13 mouse cellular contexts compared by ENCODE assay signal in genomic region chr5:149209328-149209727, GRCm38 (mm10). TPM values are rescaled to one million over a fixed set of nuclear protein-coding genes. Genes with fewer than 3 reads are reported as not detected.
DNase-seq lines count a peak whose midpoint lies in the region; ATAC-seq and TF ChIP-seq lines count a peak whose summit lies in the region.
"Had no signal": no experiment of that assay in that cellular context is flagged by ENCODE, and none has a peak within 500 bp of the region (broad histone marks: within the 10 kb centered on the region; RNA-seq: fewer than 3 reads in every experiment).

No protein-coding gene starts in this region.

- peak; percentile 37; the same call in 1 of the 2 replicates for ATAC-seq in heart, embryonic 16.5 days (replicated peaks; ENCODE audit: extremely low read depth, insufficient read depth, low FRiP score)
- peak; percentile 87 for ATAC-seq in hindbrain, postnatal 0 days
- peak; percentile 65 for ATAC-seq in midbrain, postnatal 0 days (ENCODE audit: low FRiP score)
- ATAC-seq: CD4-positive, CD25-positive, alpha-beta regulatory T cell, adult 4 months; intestine, postnatal 0 days had no signal

- H3K9ac ChIP-seq in heart, embryonic 16.5 days (ENCODE audit: low read length): no peak overlapping the region
- no peak overlapping the region for H3K9ac ChIP-seq in hindbrain, postnatal 0 days (replicated peaks; ENCODE audit: low read length)
- no peak overlapping the region for H3K9ac ChIP-seq in midbrain, postnatal 0 days (replicated peaks; ENCODE audit: low read length, poor library complexity, severe bottlenecking)
- H3K9ac ChIP-seq: forebrain, embryonic 12.5 days had no signal

- H3K4me1 ChIP-seq in heart, embryonic 16.5 days (ENCODE audit: control insufficient read depth, insufficient read depth, low read length): no peaks in the 10 kb centered on the region
- H3K4me1 ChIP-seq in heart, embryonic 10.5 days: peaks cover 4% of the 10 kb centered on the region; the same call in 1 of the 2 replicates
- no peaks in the 10 kb centered on the region for H3K4me1 ChIP-seq in hindbrain, postnatal 0 days (ENCODE audit: insufficient read depth, low read length)
- H3K4me1 ChIP-seq in midbrain, postnatal 0 days (ENCODE audit: insufficient read depth, low read length): no peaks in the 10 kb centered on the region

- H3K27ac ChIP-seq in heart, embryonic 16.5 days (ENCODE audit: low read length): no peak overlapping the region
- H3K27ac ChIP-seq in heart, embryonic 10.5 days: no peak overlapping the region
- no peak overlapping the region for H3K27ac ChIP-seq in hindbrain, postnatal 0 days
- no peak overlapping the region for H3K27ac ChIP-seq in midbrain, postnatal 0 days (ENCODE audit: low read depth, low read length)
- H3K27ac ChIP-seq: forebrain, embryonic 12.5 days had no signal

- H3K4me3 ChIP-seq in heart, embryonic 16.5 days (ENCODE audit: low read length): no peak overlapping the region
- H3K4me3 ChIP-seq in heart, embryonic 10.5 days: no peak overlapping the region
- no peak overlapping the region for H3K4me3 ChIP-seq in hindbrain, postnatal 0 days (ENCODE audit: low read length)
- no peak overlapping the region for H3K4me3 ChIP-seq in midbrain, postnatal 0 days (ENCODE audit: low read depth, low read length)
- H3K4me3 ChIP-seq: forebrain, embryonic 12.5 days had no signal

- TF ChIP-seq CTCF in hindbrain, postnatal 0 days (IDR thresholded peaks at IDR 0.05; ENCODE audit: low read depth): no peak
- TF ChIP-seq CTCF in midbrain, postnatal 0 days (IDR thresholded peaks at IDR 0.05): no peak

- H3K27me3 ChIP-seq in heart, embryonic 16.5 days (ENCODE audit: control insufficient read depth, insufficient read depth, low read length): no peaks in the 10 kb centered on the region
- no peaks in the 10 kb centered on the region for H3K27me3 ChIP-seq in heart, embryonic 10.5 days (ENCODE audit: insufficient read depth, poor library complexity, severe bottlenecking)
- H3K27me3 ChIP-seq in hindbrain, postnatal 0 days (ENCODE audit: insufficient read depth, low read length): no peaks in the 10 kb centered on the region
- H3K27me3 ChIP-seq in midbrain, postnatal 0 days (ENCODE audit: insufficient read depth, low read length): no peaks in the 10 kb centered on the region
- H3K27me3 ChIP-seq: forebrain, embryonic 12.5 days had no signal

- no peak for DNase-seq in heart, embryonic 10.5 days (ENCODE audit: low spot score)
- peak; percentile 44 for DNase-seq in embryo, embryonic 9.5 days (ENCODE audit: extremely low spot score)
- peak; percentile 67 for DNase-seq in hindbrain, postnatal 0 days (ENCODE audit: low spot score)
- DNase-seq in midbrain, postnatal 0 days (ENCODE audit: low spot score): peak; percentile 66
- DNase-seq in right cerebral cortex, postnatal 14 days: no peak
- DNase-seq in yolk sac, embryonic 10.5 days (ENCODE audit: low spot score): no peak
- no peak for DNase-seq in kidney, postnatal 10 days
- DNase-seq: cerebellum, postnatal 36 days; layer of hippocampus, adult 9-11 months had no signal

- H3K4me2 ChIP-seq in heart, embryonic 16.5 days (ENCODE audit: low read depth, low read length): no peak overlapping the region
- H3K4me2 ChIP-seq in hindbrain, postnatal 0 days (ENCODE audit: low read depth, low read length): no peak overlapping the region
- no peak overlapping the region for H3K4me2 ChIP-seq in midbrain, postnatal 0 days (ENCODE audit: low read depth, low read length, poor library complexity, severe bottlenecking)
- H3K4me2 ChIP-seq: forebrain, embryonic 12.5 days had no signal

- H3K36me3 ChIP-seq in heart, embryonic 16.5 days (ENCODE audit: control insufficient read depth, insufficient read depth): peaks cover 49% of the 10 kb centered on the region
- peaks cover 87% of the 10 kb centered on the region for H3K36me3 ChIP-seq in heart, embryonic 10.5 days
- peaks cover 38% of the 10 kb centered on the region for H3K36me3 ChIP-seq in hindbrain, postnatal 0 days (ENCODE audit: insufficient read depth, low read length)
- H3K36me3 ChIP-seq in midbrain, postnatal 0 days (ENCODE audit: insufficient read depth, low read length): peaks cover 34% of the 10 kb centered on the region

- H3K9me3 ChIP-seq in heart, embryonic 16.5 days (replicated peaks; ENCODE audit: control insufficient read depth, low read length): no peaks in the 10 kb centered on the region
- H3K9me3 ChIP-seq in heart, embryonic 10.5 days: no peaks in the 10 kb centered on the region
- H3K9me3 ChIP-seq in hindbrain, postnatal 0 days (ENCODE audit: low read length): no peaks in the 10 kb centered on the region
- H3K9me3 ChIP-seq in midbrain, postnatal 0 days (ENCODE audit: low read length): no peaks in the 10 kb centered on the region
- H3K9me3 ChIP-seq: forebrain, embryonic 12.5 days had no signal

- 59% methylated on average over 8 of the region's 8 CpGs for WGBS in heart, embryonic 16.5 days
- WGBS in heart, embryonic 10.5 days: 78% methylated on average over 8 of the region's 8 CpGs
- 19% methylated on average over 8 of the region's 8 CpGs for WGBS in hindbrain, postnatal 0 days
- 23% methylated on average over 8 of the region's 8 CpGs for WGBS in midbrain, postnatal 0 days

RNA-seq across cellular contexts. Expression of gene Hmgb1, which starts 25.0 kb away (rescaled TPM):
- 624 and 757 TPM in 2 replicates for polyA plus RNA-seq in heart, embryonic 16.5 days (2015; fragmentation: Nextera tagmentation; extraction: Ambion mirVana)
- polyA plus RNA-seq in heart, embryonic 10.5 days (2016; fragmentation: Nextera tagmentation; extraction: Ambion mirVana): 757 and 1,068 TPM in 2 replicates
- total RNA-seq in hindbrain, postnatal 0 days (2014; rRNA removed): 128 and 150 TPM in 2 replicates
- polyA plus RNA-seq in hindbrain, postnatal 0 days (2015; fragmentation: Nextera tagmentation; extraction: Ambion mirVana): 757 and 786 TPM in 2 replicates
- 171 and 252 TPM in 2 replicates for total RNA-seq in midbrain, postnatal 0 days (2014; rRNA removed)
- polyA plus RNA-seq in midbrain, postnatal 0 days (2015; fragmentation: Nextera tagmentation; extraction: Ambion mirVana): 603 and 756 TPM in 2 replicates

RNA-seq across cellular contexts. Expression of gene Uspl1, which starts 25.2 kb away (rescaled TPM):
- 28.0 and 29.2 TPM in 2 replicates for polyA plus RNA-seq in heart, embryonic 16.5 days (2015; fragmentation: Nextera tagmentation; extraction: Ambion mirVana)
- 45.9 and 53.7 TPM in 2 replicates for polyA plus RNA-seq in heart, embryonic 10.5 days (2016; fragmentation: Nextera tagmentation; extraction: Ambion mirVana)
- 37.2 and 43.4 TPM in 2 replicates for total RNA-seq in hindbrain, postnatal 0 days (2014; rRNA removed)
- 42.8 and 44.7 TPM in 2 replicates for polyA plus RNA-seq in hindbrain, postnatal 0 days (2015; fragmentation: Nextera tagmentation; extraction: Ambion mirVana)
- 48.1 and 50.9 TPM in 2 replicates for total RNA-seq in midbrain, postnatal 0 days (2014; rRNA removed)
- polyA plus RNA-seq in midbrain, postnatal 0 days (2015; fragmentation: Nextera tagmentation; extraction: Ambion mirVana): 43.0 and 47.0 TPM in 2 replicates

RNA-seq across cellular contexts. Expression of gene Alox5ap, which starts 55.2 kb away (rescaled TPM):
- 9.0 and 11.9 TPM in 2 replicates for polyA plus RNA-seq in heart, embryonic 16.5 days (2015; fragmentation: Nextera tagmentation; extraction: Ambion mirVana)
- 4.3 and 4.5 TPM in 2 replicates for polyA plus RNA-seq in heart, embryonic 10.5 days (2016; fragmentation: Nextera tagmentation; extraction: Ambion mirVana)
- total RNA-seq in hindbrain, postnatal 0 days (2014; rRNA removed): 5.7 and 6.6 TPM in 2 replicates
- polyA plus RNA-seq in hindbrain, postnatal 0 days (2015; fragmentation: Nextera tagmentation; extraction: Ambion mirVana): 10.7 and 14.4 TPM in 2 replicates
- total RNA-seq in midbrain, postnatal 0 days (2014; rRNA removed): 2.5 and 8.5 TPM in 2 replicates
- polyA plus RNA-seq in midbrain, postnatal 0 days (2015; fragmentation: Nextera tagmentation; extraction: Ambion mirVana): 10.5 and 10.6 TPM in 2 replicates

Comparison
In these comparisons a context has a peak if more than half of its experiments do, and no peak if none do; other contexts are left out.
1. ATAC-seq: peak in every context shown above with its lines; median percentile 87 in hindbrain, postnatal 0 days; 65 in midbrain, postnatal 0 days; 37 in heart, embryonic 16.5 days.
2. DNase-seq: peak in embryo, embryonic 9.5 days (single experiment), hindbrain, postnatal 0 days (single experiment) and midbrain, postnatal 0 days (single experiment); none in heart, embryonic 10.5 days (single experiment), right cerebral cortex, postnatal 14 days (single experiment), yolk sac, embryonic 10.5 days (single experiment) and kidney, postnatal 10 days (single experiment).